Mouse (Mus musculus) kidney, embryonic 15.5 days (tissue): ENCODE measurements around the gene Mpz. TPM values are rescaled to one million over a fixed set of nuclear protein-coding genes. Genes with fewer than 3 reads are reported as not detected.

ENCODE experiments used
- polyA plus RNA-seq: library from polyadenylated mRNA; unstranded; fragments of >200 nt; fragmentation: Nextera tagmentation; extraction: Ambion mirVana; gene quantifications from 2 replicates; pipeline ENCODE4 v1.2.1, GENCODE M21; 2015

Gene Mpz
- polyA plus RNA-seq, 1 experiment from 2014 or later, result 0.99 TPM

Other genes with a start within 250 kb of the Mpz start
- gene Fcrlb, start 237.8 kb upstream of the Mpz start, polyA plus RNA-seq, result 0.21 TPM in 1 of 2 replicates, not detected in the other
- not detected in 2 replicates for gene Fcrla, start 223.1 kb upstream of the Mpz start, polyA plus RNA-seq
- 1.8 and 2.8 TPM in 2 replicates for gene Fcgr2b, start 174.2 kb upstream of the Mpz start, polyA plus RNA-seq
- 1.2 and 1.3 TPM in 2 replicates for gene Fcgr4, start 131.8 kb upstream of the Mpz start, polyA plus RNA-seq
- 7.8 and 10.5 TPM in 2 replicates for gene Fcgr3, start 85.8 kb upstream of the Mpz start, polyA plus RNA-seq
- gene Cfap126, start 36.8 kb upstream of the Mpz start, polyA plus RNA-seq, result 2.0 and 2.1 TPM in 2 replicates
- gene Sdhc, start 108 bp upstream of the Mpz start, polyA plus RNA-seq, result 307 and 309 TPM in 2 replicates
- gene Pcp4l1, start 45.6 kb downstream of the Mpz start, polyA plus RNA-seq, result 2.8 and 4.0 TPM in 2 replicates
- gene Nr1i3, start 63.3 kb downstream of the Mpz start, polyA plus RNA-seq, result 0.26 and 0.81 TPM in 2 replicates
- 35.1 and 35.4 TPM in 2 replicates for gene Tomm40l, start 71.8 kb downstream of the Mpz start, polyA plus RNA-seq
- gene Apoa2, start 74.3 kb downstream of the Mpz start, polyA plus RNA-seq, result 45.5 and 97.5 TPM in 2 replicates
- gene Fcer1g, start 83.7 kb downstream of the Mpz start, polyA plus RNA-seq, result 35.0 and 36.9 TPM in 2 replicates
- gene Adamts4, start 99.7 kb downstream of the Mpz start, polyA plus RNA-seq, result 10.7 and 11.6 TPM in 2 replicates
- 276 and 283 TPM in 2 replicates for gene Ndufs2, start 100.7 kb downstream of the Mpz start, polyA plus RNA-seq
- 80.4 and 94.3 TPM in 2 replicates for gene B4galt3, start 119.6 kb downstream of the Mpz start, polyA plus RNA-seq
- 63.0 and 65.4 TPM in 2 replicates for gene Ppox, start 130.5 kb downstream of the Mpz start, polyA plus RNA-seq
- 87.7 and 97.8 TPM in 2 replicates for gene Usp21, start 137.3 kb downstream of the Mpz start, polyA plus RNA-seq
- 106 and 118 TPM in 2 replicates for gene Ufc1, start 144.3 kb downstream of the Mpz start, polyA plus RNA-seq
- 53.1 and 55.7 TPM in 2 replicates for gene Dedd, start 178.4 kb downstream of the Mpz start, polyA plus RNA-seq
- gene Nit1, start 194.9 kb downstream of the Mpz start, polyA plus RNA-seq, result 47.8 and 50.5 TPM in 2 replicates
- gene Pfdn2, start 195.0 kb downstream of the Mpz start, polyA plus RNA-seq, result 122 and 130 TPM in 2 replicates
- 2.6 TPM in 2 replicates for gene Klhdc9, start 210.1 kb downstream of the Mpz start, polyA plus RNA-seq
- gene Nectin4, start 219.4 kb downstream of the Mpz start, polyA plus RNA-seq, result 3.0 and 3.5 TPM in 2 replicates
- 1.2 and 1.6 TPM in 2 replicates for gene Arhgap30, start 238.2 kb downstream of the Mpz start, polyA plus RNA-seq